Mouse (Mus musculus): ENCODE measurements at regions not wholly inside any gene's neighbourhood (a gene's known extent, or its start where the extent isn't known, plus 50 kb on each side); places are given as distances from the start of the nearest gene placed in this dataset.

DNA sequence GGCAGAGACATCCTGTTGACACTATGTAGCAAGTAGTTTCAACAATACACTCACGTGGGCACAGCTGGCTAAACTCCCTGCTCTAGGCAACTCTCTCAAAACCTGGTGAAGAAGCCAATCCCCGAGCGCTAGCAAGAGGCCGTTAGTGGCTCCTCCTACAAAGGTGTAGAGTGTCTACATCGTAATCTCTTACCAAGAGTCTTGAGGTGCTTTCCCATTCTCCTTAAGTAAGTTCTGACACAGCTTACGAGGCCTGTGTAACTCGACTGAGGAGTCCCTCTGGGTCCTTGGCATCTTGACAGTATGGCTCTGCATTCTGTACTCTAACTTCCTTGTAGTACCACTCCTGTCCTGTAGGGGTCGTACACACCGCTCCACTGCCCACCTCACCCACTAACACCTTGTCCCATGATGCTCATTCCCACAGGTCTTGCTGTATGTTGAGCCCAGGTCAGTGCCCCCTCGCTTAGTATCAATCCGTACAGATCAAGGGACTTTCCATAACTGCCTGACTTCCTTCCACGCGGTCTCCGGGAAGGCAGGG, 167.7 kb upstream of the Plxnc1 start:
- TF ChIP-seq CTCF (IDR thresholded peaks at IDR 0.05; ENCODE audit: extremely low read depth, insufficient read depth, low read length) (0 out of 2 replicates have a peak, but pooled peaks have one; percentile 19), POLR2A (IDR thresholded peaks at IDR 0.05; ENCODE audit: extremely low read depth, insufficient read depth, low read length) (no peak)

Data from cortical plate, adult 2 months (tissue).